Comparison of ENCODE assay signal across 8 mouse cellular contexts in the genomic region with DNA sequence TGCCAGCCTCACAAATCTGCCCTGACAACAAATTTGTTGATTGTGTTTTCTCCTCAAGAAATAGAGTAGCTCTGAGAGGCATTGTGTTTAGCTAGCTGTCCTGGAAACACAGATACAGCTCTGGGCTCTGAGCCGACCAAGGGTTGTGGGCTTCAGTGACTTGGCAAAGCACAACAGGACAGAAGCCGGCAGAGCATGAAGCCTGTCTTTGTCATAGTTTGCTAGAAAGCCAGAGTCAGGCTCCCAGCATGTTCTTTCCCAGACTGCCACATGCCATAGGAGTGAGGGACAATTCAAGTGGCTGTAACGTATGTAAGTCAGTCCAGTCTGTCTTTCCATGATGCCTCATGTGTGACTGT.
DNase-seq lines count a peak whose midpoint lies in the region; ATAC-seq lines count a peak whose summit lies in the region.

No protein-coding gene starts in this region.

- H3K4me2 ChIP-seq in embryonic facial prominence, embryonic 14.5 days (ENCODE audit: low read depth, low read length): no peak overlapping the region
- H3K4me2 ChIP-seq in neural tube, embryonic 13.5 days: no peak overlapping the region

- peak; percentile 45 for DNase-seq in embryonic facial prominence, embryonic 14.5 days (ENCODE audit: low spot score)
- DNase-seq in embryonic facial prominence, embryonic 10.5 days (ENCODE audit: low spot score): no peak
- no peak for DNase-seq in neural tube, embryonic 10.5 days (ENCODE audit: extremely low spot score, low spot score)
- DNase-seq in heart, adult 9 months (ENCODE audit: low spot score in 2 of 2): peak; percentile 49 to 75
- DNase-seq in layer of hippocampus, adult 18-20 months (ENCODE audit: low spot score in 2 of 2): peak; percentile 29 to 70
- DNase-seq in testis, postnatal 14 days (ENCODE audit: low spot score): peak; percentile 11
- DNase-seq in urinary bladder, adult 2 months (ENCODE audit: low spot score): no peak

- H3K4me1 ChIP-seq in embryonic facial prominence, embryonic 14.5 days (ENCODE audit: control insufficient read depth, insufficient read depth, low read length): 0 out of 2 replicates have a peak, but pooled peaks cover 8% of the 10 kb centered on the region
- peaks cover 11% of the 10 kb centered on the region for H3K4me1 ChIP-seq in embryonic facial prominence, embryonic 10.5 days
- H3K4me1 ChIP-seq in neural tube, embryonic 13.5 days (replicated peaks): peaks cover 11% of the 10 kb centered on the region

- WGBS in embryonic facial prominence, embryonic 14.5 days: 67% methylated on average over 3 of the region's 3 CpGs
- 69% methylated on average over 3 of the region's 3 CpGs for WGBS in embryonic facial prominence, embryonic 10.5 days
- WGBS in neural tube, embryonic 13.5 days: 49% methylated on average over 3 of the region's 3 CpGs

- no peaks in the 10 kb centered on the region for H3K9me3 ChIP-seq in embryonic facial prominence, embryonic 14.5 days (ENCODE audit: control insufficient read depth, low read length)
- no peaks in the 10 kb centered on the region for H3K9me3 ChIP-seq in embryonic facial prominence, embryonic 10.5 days
- no peaks in the 10 kb centered on the region for H3K9me3 ChIP-seq in neural tube, embryonic 13.5 days

- H3K27me3 ChIP-seq in embryonic facial prominence, embryonic 14.5 days (replicated peaks; ENCODE audit: control insufficient read depth, insufficient read depth, low read length): no peaks in the 10 kb centered on the region
- no peaks in the 10 kb centered on the region for H3K27me3 ChIP-seq in embryonic facial prominence, embryonic 10.5 days (replicated peaks; ENCODE audit: low read depth, poor library complexity, severe bottlenecking)
- no peaks in the 10 kb centered on the region for H3K27me3 ChIP-seq in neural tube, embryonic 13.5 days

- no peaks in the 10 kb centered on the region for H3K36me3 ChIP-seq in embryonic facial prominence, embryonic 14.5 days (ENCODE audit: control insufficient read depth, insufficient read depth, low read length)
- H3K36me3 ChIP-seq in embryonic facial prominence, embryonic 10.5 days (replicated peaks): no peaks in the 10 kb centered on the region
- H3K36me3 ChIP-seq in neural tube, embryonic 13.5 days: no peaks in the 10 kb centered on the region

- no peak overlapping the region for H3K9ac ChIP-seq in embryonic facial prominence, embryonic 14.5 days (ENCODE audit: low read depth, low read length)
- no peak overlapping the region for H3K9ac ChIP-seq in neural tube, embryonic 13.5 days

- H3K4me3 ChIP-seq in embryonic facial prominence, embryonic 14.5 days (ENCODE audit: low read depth, low read length): no peak overlapping the region
- H3K4me3 ChIP-seq in embryonic facial prominence, embryonic 10.5 days: no peak overlapping the region
- H3K4me3 ChIP-seq in neural tube, embryonic 13.5 days: no peak overlapping the region

- H3K27ac ChIP-seq in embryonic facial prominence, embryonic 14.5 days (replicated peaks; ENCODE audit: low read depth, low read length): no peak overlapping the region
- H3K27ac ChIP-seq in embryonic facial prominence, embryonic 10.5 days (replicated peaks): no peak overlapping the region
- H3K27ac ChIP-seq in neural tube, embryonic 13.5 days (replicated peaks): 0 out of 2 replicates have a peak overlapping the region, but pooled peaks have one; percentile 15

- peak; percentile 47; the same call in 1 of the 2 replicates for ATAC-seq in embryonic facial prominence, embryonic 14.5 days (ENCODE audit: low read depth)
- ATAC-seq in neural tube, embryonic 13.5 days (ENCODE audit: low read depth): peak; percentile 53; the same call in 1 of the 2 replicates

Comparison
In these comparisons a context has a peak if more than half of its experiments do, and no peak if none do; other contexts are left out.
1. DNase-seq: peak in embryonic facial prominence, embryonic 14.5 days (single experiment), heart, adult 9 months (2 of 2), layer of hippocampus, adult 18-20 months (2 of 2) and testis, postnatal 14 days (single experiment); none in embryonic facial prominence, embryonic 10.5 days (single experiment), neural tube, embryonic 10.5 days (single experiment) and urinary bladder, adult 2 months (single experiment).